Mouse (Mus musculus) testis, adult 2 months (tissue): ENCODE results near the gene Samm50.

Experiments
- CTCF ChIP-seq: fragments of 200-500 bp; IDR thresholded peaks from 2 replicates; pipeline ENCODE4 v1.5.1; 2012; ENCODE audit warnings: low read depth, mild to moderate bottlenecking, inconsistent platforms, low read length, moderate library complexity; ENCODE audit not compliant: control insufficient read depth, insufficient read depth, insufficient replicate concordance
- POLR2A ChIP-seq: fragments of 200-500 bp; IDR thresholded peaks from 2 replicates; pipeline ENCODE4 v1.6.1; 2012; ENCODE audit warnings: low read depth, mild to moderate bottlenecking, inconsistent platforms, low read length, moderate library complexity; ENCODE audit not compliant: control insufficient read depth

DNA sequence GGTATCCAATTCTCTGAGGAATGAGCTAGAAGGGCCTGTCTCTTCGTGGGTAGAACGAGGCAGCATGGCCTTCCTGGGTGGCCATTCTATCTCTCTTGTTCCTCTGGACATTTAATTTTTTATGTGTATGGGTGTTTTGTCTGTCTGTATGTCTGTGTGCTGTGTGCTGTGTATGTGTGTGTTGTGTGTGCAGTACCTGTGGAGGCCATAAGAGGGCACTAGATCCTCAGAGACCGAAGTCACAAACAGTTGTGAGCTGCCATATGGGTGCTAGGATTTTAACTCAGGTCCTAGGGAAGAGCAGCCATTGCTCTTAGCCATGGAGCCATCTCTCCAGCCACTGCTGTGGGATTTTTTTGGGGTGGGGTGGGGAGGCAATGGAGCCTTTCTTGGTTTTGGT is 55.3 kb downstream of the Samm50 start:
- no peak for TF ChIP-seq POLR2A
- no peak; the same call in 1 of the 2 replicates for TF ChIP-seq CTCF
